Mouse (Mus musculus) ES-CJ7 (cell line): Measurements from ENCODE around the gene Olfr491.

ENCODE experiments used
- DNase-seq: peaks from one replicate; pipeline ENCODE4 v3.0.0; 2011; ENCODE audit warnings: low read depth, low spot score

The Olfr491 gene

DNA sequence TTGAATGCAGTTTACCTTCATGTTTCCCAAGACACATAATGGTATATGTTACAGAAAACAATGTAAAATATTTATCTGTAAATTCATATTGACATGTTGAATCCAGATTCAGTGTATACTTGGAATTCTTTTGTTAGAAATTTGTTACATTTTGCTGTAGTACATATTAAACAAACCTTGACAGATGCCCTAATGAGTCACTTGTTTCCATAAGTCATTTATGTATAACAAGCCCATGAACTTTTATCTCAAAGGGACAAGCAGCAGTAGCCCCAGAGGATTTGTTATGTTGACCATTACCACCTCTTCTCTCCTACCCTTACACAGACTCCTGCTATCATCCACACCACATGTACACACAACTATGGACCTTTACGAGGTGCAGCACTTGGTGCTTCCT, at the start of gene Olfr491:
Gene Olfr491 (plus strand): TSS at position 301 of the 400 bp plus-strand sequence.
- DNase-seq: no peak

DNA sequence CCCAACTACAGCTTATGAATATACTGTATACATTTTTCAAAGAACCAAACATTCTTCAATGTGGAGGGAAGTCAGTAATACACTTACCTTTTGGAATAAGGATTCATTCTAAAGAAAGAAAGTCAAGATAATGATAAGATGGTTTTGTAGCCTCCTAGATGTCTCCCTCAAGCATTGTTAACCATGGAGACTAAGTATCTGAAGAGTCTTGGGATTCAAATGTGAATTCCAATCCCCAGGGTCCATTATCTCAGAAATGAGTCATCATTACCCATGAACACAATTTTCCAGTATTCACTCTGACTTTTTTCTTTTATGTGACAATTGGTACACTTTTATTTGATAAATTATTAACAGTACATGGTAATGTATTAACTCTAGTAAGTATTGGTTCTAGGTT, 24.4 kb upstream of the Olfr491 start, which contains the start of gene Olfr490:
Gene Olfr490 (minus strand): TSS at position 101 of the 400 bp plus-strand sequence.
- no peak for DNase-seq

DNA sequence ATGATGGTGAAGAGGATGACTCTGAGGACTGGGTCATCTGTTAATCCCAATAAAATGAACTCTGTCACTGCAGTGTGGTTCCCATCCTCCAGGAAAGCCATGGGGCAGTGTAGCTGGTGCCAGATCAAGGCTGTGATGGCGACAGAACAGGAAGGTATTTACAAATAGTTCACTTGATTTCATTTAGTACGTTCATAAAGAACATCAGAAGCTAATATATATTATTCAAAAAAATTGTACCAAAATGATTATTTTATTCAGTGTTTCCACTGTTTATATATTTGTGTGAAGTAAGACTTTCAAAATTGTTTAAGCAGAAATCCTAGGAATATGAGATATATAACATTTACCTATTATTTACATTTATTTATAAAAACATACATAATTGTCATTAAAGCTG, 10.3 kb downstream of the Olfr491 start, which contains the start of gene Olfr492:
Gene Olfr492 (minus strand): TSS at position 101 of the 400 bp plus-strand sequence.
- no peak for DNase-seq

DNA sequence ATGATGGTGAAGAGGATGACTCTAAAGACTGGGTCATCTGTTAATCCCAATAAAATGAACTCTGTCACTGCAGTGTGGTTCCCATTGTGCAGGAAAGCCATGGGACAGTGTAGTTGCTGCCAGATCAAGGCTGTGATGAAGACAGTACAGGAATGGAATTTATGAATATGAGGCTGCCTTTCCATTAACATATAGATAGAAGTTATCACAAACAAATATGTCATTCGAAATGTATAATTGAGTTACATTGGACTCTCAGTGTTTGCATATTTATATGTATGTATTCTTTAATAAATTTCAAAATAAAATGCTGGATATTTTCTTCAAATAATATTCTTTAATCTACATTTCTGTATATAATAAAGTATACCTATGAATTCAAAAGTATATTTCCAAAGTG, 33.6 kb downstream of the Olfr491 start, which contains the start of gene Olfr493:
Gene Olfr493 (minus strand): TSS at position 101 of the 400 bp plus-strand sequence.
- DNase-seq: no peak

DNA sequence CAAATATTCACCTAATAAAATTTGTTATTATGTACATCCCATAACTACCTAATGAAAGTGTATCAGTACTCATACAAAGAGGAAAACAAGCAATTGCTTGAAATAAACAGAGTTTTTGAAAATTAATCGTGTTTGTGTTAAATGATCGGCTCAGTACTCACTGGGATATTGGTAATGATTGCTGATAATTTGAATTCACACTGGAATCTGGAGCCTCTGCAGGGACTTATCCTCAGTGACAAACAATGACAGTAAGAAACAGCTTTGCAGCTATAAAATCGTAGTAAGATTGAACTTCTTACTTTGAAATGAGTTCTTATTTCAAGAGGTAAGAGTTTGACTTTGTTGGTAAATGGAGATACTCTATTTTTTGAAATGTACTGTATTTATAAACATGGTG, 51.8 kb downstream of the Olfr491 start, which contains the start of gene Olfr494:
Gene Olfr494 (plus strand): TSS at position 301 of the 400 bp plus-strand sequence.
- DNase-seq: no peak
